Mouse (Mus musculus): Measurements from ENCODE around the gene Hint1.
A peak's percentile ranks its signal among the peaks of the same experiment; 100 is the strongest.

Gene Hint1

GRCm38 (mm10) chr11:54902333-54903323 lies 36.4 kb downstream of the Hint1 start, which contains the start of gene Gpx3:
Gene Gpx3, plus strand, starts transcription at chr11:54902453.
- peak; percentile 43 for DNase-seq

DNA sequence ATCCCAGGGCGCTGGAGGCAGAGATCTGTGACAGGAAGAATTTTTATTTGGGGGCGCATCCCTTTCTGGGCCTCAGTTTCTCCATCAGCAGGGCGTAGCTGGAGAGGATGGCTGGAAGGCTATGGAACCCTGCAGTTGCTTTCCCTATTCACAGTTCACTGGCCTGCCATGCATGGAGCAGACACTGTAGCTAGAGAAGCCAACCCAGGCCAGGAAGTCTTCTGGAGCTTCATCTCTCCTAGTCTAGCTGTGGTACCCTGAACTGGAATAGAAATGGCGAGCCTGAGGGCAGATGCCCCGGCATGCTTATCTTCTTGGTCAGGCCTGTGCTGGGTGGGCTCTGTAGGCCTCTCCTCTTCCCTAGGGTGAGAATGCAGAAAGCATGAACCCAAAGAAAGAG lies 37.2 kb downstream of the Hint1 start:
- DNase-seq = no peak

- no peak for DNase-seq
These were observed 37.9 kb downstream of the Hint1 start for GRCm38 (mm10) chr11:54903940-54904706.

DNA sequence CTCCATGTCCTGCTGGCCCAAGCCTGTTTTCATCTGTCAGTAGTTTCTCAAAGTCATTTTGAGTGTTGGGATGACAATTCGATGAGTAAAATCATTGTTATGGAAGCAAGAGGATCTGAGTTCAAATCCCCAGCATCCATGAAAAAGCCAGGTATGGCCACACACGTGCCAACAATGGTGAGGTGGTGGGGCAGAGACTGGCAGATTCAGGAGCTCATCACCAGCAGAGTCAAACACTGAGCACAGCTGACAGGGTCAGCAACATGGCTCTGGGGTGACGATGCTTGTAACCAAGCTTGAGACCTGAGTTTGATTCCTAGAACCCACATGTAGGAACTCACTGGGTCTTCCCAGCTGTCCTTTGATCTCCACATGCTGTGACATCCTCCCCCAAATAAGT lies 38.9 kb downstream of the Hint1 start:
- DNase-seq = no peak

GRCm38 (mm10) chr11:54905931-54906330 lies 39.7 kb downstream of the Hint1 start:
- DNase-seq = no peak

GRCm38 (mm10) chr11:54906466-54906865 lies 40.3 kb downstream of the Hint1 start:
- DNase-seq = no peak

GRCm38 (mm10) chr11:54907259-54907658 lies 41.1 kb downstream of the Hint1 start:
- no peak for DNase-seq

GRCm38 (mm10) chr11:54909273-54909672 lies 43.1 kb downstream of the Hint1 start:
- no peak for DNase-seq

GRCm38 (mm10) chr11:54910081-54910665 lies 44.0 kb downstream of the Hint1 start:
- no peak for DNase-seq

- no peak for DNase-seq
These were observed 45.0 kb downstream of the Hint1 start for GRCm38 (mm10) chr11:54911201-54911600.

GRCm38 (mm10) chr11:54911671-54912502 lies 45.7 kb downstream of the Hint1 start:
- DNase-seq = no peak

GRCm38 (mm10) chr11:54912503-54913316 lies 46.5 kb downstream of the Hint1 start:
- no peak for DNase-seq

- DNase-seq = no peak
These were observed 47.7 kb downstream of the Hint1 start for GRCm38 (mm10) chr11:54913841-54914240.

DNA sequence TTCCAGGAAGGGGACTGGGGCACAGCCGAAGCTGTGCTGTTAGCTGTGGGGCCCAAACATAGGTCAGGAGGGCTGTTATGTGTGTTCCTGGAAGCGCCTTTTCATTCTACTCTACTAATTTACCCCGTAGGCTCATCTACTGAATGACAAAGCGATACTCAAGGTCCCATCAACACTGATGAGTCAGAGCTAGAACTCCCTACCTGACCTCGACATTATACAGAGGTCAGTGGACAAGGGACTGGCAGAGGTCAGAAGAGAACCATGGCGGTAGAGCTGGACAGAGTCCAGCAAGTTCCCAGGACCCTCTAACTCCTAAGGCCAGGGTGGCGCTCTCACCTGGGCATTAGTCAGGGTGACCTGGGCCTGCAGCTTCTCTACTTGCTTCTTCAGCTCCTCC lies 51.3 kb downstream of the Hint1 start:
- no peak for DNase-seq

GRCm38 (mm10) chr11:54918273-54918672 lies 52.1 kb downstream of the Hint1 start:
- DNase-seq = no peak
